Mouse (Mus musculus) heart, postnatal 0 days (tissue): ENCODE results near the gene Iba57. TPM values are rescaled to one million over a fixed set of nuclear protein-coding genes. Genes with fewer than 3 reads are reported as not detected.

Experiments used
- ATAC-seq: fragments of 200-750 bp; cut with Nextera tagmentation; 2 replicates; pipeline ENCODE4 v1.8.0; 2017; ENCODE audit warnings: low read depth, moderate number of reproducible peaks, moderate library complexity; ENCODE audit not compliant: insufficient read depth
- DNase-seq: peaks from one replicate; pipeline ENCODE4 v3.0.0-alpha.2; 2016; ENCODE audit warnings: low spot score
- H3K27ac ChIP-seq: fragments of 300-500 bp; sonication (generic); 2 replicates; pipeline ENCODE4 v1.5.1; 2014; ENCODE audit warnings: low read depth, mild to moderate bottlenecking
- H3K27me3 ChIP-seq: fragments of 300-500 bp; sonication (generic); 2 replicates; pipeline ENCODE4 v1.6.1; 2014; ENCODE audit warnings: low read length, mixed read lengths; ENCODE audit not compliant: control insufficient read depth, insufficient read depth
- H3K36me3 ChIP-seq: fragments of 300-500 bp; sonication (generic); replicated peaks from 2 replicates; pipeline ENCODE4 v1.6.1; 2014; ENCODE audit warnings: low read length, mixed read lengths; ENCODE audit not compliant: control insufficient read depth, insufficient read depth
- H3K4me1 ChIP-seq: fragments of 300-500 bp; sonication (generic); 2 replicates; pipeline ENCODE4 v1.6.1; 2014; ENCODE audit warnings: antibody characterized with exemption; ENCODE audit not compliant: control insufficient read depth, insufficient read depth
- H3K4me2 ChIP-seq: fragments of 300-500 bp; sonication (generic); 2 replicates; pipeline ENCODE4 v1.6.1; 2014; ENCODE audit warnings: low read depth, mild to moderate bottlenecking, low read length, moderate library complexity
- H3K4me3 ChIP-seq: fragments of 300-500 bp; sonication (generic); 2 replicates; pipeline ENCODE4 v1.5.1; 2014; ENCODE audit warnings: low read depth, low read length
- H3K9ac ChIP-seq: fragments of 300-500 bp; sonication (generic); replicated peaks from 2 replicates; pipeline ENCODE4 v1.6.1; 2014; ENCODE audit warnings: low read depth, low read length, mixed read lengths
- H3K9me3 ChIP-seq: fragments of 300-500 bp; sonication (generic); replicated peaks from 2 replicates; pipeline ENCODE4 v1.6.1; 2016; ENCODE audit warnings: low read length; ENCODE audit not compliant: control insufficient read depth
- CTCF ChIP-seq: IDR thresholded peaks from 2 replicates; pipeline ENCODE4 v1.5.1; 2016; ENCODE audit warnings: antibody characterized with exemption, control low read depth, low read depth
- EP300 ChIP-seq: IDR thresholded peaks from 2 replicates; pipeline ENCODE4 v1.6.1; 2016; ENCODE audit warnings: antibody characterized with exemption, low read depth
- WGBS: fragments of 180-500 bp; shearing (Covaris S2); extraction: QIAGEN DNeasy Blood & Tissue Kit; methylation state at CpG from one replicate; pipeline ENCODE4 v1.1.7; 2014; 5-methylcytosine and 5-hydroxymethylcytosine counted together
- polyA plus RNA-seq: library from polyadenylated mRNA; unstranded; fragments of >200 nt; fragmentation: Nextera tagmentation; extraction: Ambion mirVana; gene quantifications from 2 replicates; pipeline ENCODE4 v1.2.1, GENCODE M21; 2015
- total RNA-seq: library from RNA; depleted of rRNA; stranded (reverse); fragments of >200 nt; gene quantifications from 2 replicates; pipeline ENCODE4 v1.2.3, GENCODE M21; 2014; ENCODE audit warnings: low replicate concordance

Gene Iba57
- total and polyA plus RNA-seq, 2 experiments from 2014 or later = 10.2 to 11.0 TPM

- WGBS = 83% methylated on average over 5 of the region's 5 CpGs
- DNase-seq (no peak), ATAC-seq (no peak)
- peaks cover 18% of the 10 kb centered on the region for H3K4me1 ChIP-seq
- H3K27ac ChIP-seq = no peak overlapping the region
- H3K36me3 ChIP-seq = peaks cover 20% of the 10 kb centered on the region
- H3K4me3 ChIP-seq = no peak overlapping the region
- no peaks in the 10 kb centered on the region for H3K9me3 ChIP-seq
- H3K9ac ChIP-seq = no peak overlapping the region
- no peaks in the 10 kb centered on the region for H3K27me3 ChIP-seq
- H3K4me2 ChIP-seq = no peak overlapping the region
- TF ChIP-seq CTCF (no peak), EP300 (no peak)
These were observed 22.0 kb upstream of the Iba57 start for GRCm38 (mm10) chr11:59185490-59185889.

- WGBS = 8% methylated on average over 3 of the region's 3 CpGs
- Histone ChIP-seq H3K9me3 (no peaks in the 10 kb centered on the region), H3K27ac (peak overlapping the region; percentile 84), H3K4me3 (no peak overlapping the region), H3K27me3 (no peaks in the 10 kb centered on the region), H3K4me1 (peaks cover 19% of the 10 kb centered on the region), H3K9ac (no peak overlapping the region), H3K4me2 (peak overlapping the region; percentile 38; the same call in 1 of the 2 replicates), H3K36me3 (peaks cover 20% of the 10 kb centered on the region)
- peak; percentile 88 for DNase-seq
- TF ChIP-seq CTCF = peak; percentile 85
- TF ChIP-seq EP300 = peak; percentile 54; the same call in 1 of the 2 replicates
- ATAC-seq = peak; percentile 78
These were observed 20.3 kb upstream of the Iba57 start for GRCm38 (mm10) chr11:59183821-59184220.

- ATAC-seq (peak; percentile 38), DNase-seq (peak; percentile 29)
- no peak within 1 kb of the TSS; the same call in 1 of the 2 replicates for H3K9ac ChIP-seq
- TF ChIP-seq CTCF (no peak), EP300 (no peak)
- H3K27ac ChIP-seq = peak within 1 kb of the TSS; percentile 84
- peak within 1 kb of the TSS; percentile 38 for H3K4me2 ChIP-seq
- H3K27me3 ChIP-seq = peaks cover 9% of the 10 kb centered on the region; the same call in 1 of the 2 replicates
- H3K36me3 ChIP-seq = peaks cover 20% of the 10 kb centered on the region
- 4% methylated on average over 3 of the region's 3 CpGs for WGBS
- H3K4me3 ChIP-seq = no peak within 1 kb of the TSS
- H3K9me3 ChIP-seq = no peaks in the 10 kb centered on the region
- H3K4me1 ChIP-seq = peaks cover 19% of the 10 kb centered on the region
These were observed 19.4 kb upstream of the Iba57 start, which contains the start of gene Gjc2 for GRCm38 (mm10) chr11:59182864-59183331. Gene Gjc2, minus strand, starts transcription at chr11:59183213.

GRCm38 (mm10) chr11:59176921-59177320 lies 13.4 kb upstream of the Iba57 start:
- Histone ChIP-seq H3K27ac (no peak overlapping the region), H3K4me1 (peaks cover 13% of the 10 kb centered on the region; the same call in 1 of the 2 replicates), H3K9me3 (no peaks in the 10 kb centered on the region), H3K9ac (no peak overlapping the region), H3K27me3 (peaks cover 46% of the 10 kb centered on the region), H3K4me3 (peak overlapping the region; percentile 34), H3K4me2 (peak overlapping the region; percentile 54), H3K36me3 (no peaks in the 10 kb centered on the region)
- DNase-seq (peak; percentile 1), ATAC-seq (0 out of 2 replicates have a peak, but pooled peaks have one; percentile 16)
- WGBS = 7% methylated on average over 33 of the region's 34 CpGs
- TF ChIP-seq EP300 (no peak), CTCF (no peak)

- WGBS = 2% methylated on average over 48 of the region's 48 CpGs
- TF ChIP-seq EP300 (no peak), CTCF (no peak)
- Histone ChIP-seq H3K27me3 (peaks cover 49% of the 10 kb centered on the region), H3K4me3 (peak overlapping the region; percentile 34), H3K4me2 (peak overlapping the region; percentile 54), H3K36me3 (no peaks in the 10 kb centered on the region), H3K9ac (no peak overlapping the region), H3K4me1 (peaks cover 13% of the 10 kb centered on the region; the same call in 1 of the 2 replicates), H3K9me3 (no peaks in the 10 kb centered on the region), H3K27ac (no peak overlapping the region)
- peak; percentile 4 for DNase-seq
- no peak for ATAC-seq
These were observed 12.9 kb upstream of the Iba57 start for GRCm38 (mm10) chr11:59176475-59176874.
